Mouse (Mus musculus) megakaryocyte progenitor cell, adult 5-6 weeks (primary cell): Measurements from ENCODE around the gene Zbtb46. TPM values are rescaled to one million over a fixed set of nuclear protein-coding genes. Genes with fewer than 3 reads are reported as not detected.

Source experiments
- ATAC-seq: replicated peaks from 2 replicates; pipeline ENCODE4 v1.8.0; 2016; ENCODE audit warnings: mild to moderate bottlenecking, moderate TSS enrichment, inconsistent platforms; ENCODE audit not compliant: poor library complexity
- total RNA-seq, 2 experiments: library from RNA; stranded (forward) in 1 of 2; stranded (reverse) in 1 of 2; fragments of 157-497, 149-512 nt in 1 of 2; fragments of 200-1000 nt in 1 of 2; gene quantifications; 2 replicates each; pipeline versions ENCODE4 v1.2.3 to v1.2.4; 2015 to 2017

Zbtb46 gene
- total RNA-seq, 2 experiments from 2014 or later: 1.8 to 1.9 TPM

DNA sequence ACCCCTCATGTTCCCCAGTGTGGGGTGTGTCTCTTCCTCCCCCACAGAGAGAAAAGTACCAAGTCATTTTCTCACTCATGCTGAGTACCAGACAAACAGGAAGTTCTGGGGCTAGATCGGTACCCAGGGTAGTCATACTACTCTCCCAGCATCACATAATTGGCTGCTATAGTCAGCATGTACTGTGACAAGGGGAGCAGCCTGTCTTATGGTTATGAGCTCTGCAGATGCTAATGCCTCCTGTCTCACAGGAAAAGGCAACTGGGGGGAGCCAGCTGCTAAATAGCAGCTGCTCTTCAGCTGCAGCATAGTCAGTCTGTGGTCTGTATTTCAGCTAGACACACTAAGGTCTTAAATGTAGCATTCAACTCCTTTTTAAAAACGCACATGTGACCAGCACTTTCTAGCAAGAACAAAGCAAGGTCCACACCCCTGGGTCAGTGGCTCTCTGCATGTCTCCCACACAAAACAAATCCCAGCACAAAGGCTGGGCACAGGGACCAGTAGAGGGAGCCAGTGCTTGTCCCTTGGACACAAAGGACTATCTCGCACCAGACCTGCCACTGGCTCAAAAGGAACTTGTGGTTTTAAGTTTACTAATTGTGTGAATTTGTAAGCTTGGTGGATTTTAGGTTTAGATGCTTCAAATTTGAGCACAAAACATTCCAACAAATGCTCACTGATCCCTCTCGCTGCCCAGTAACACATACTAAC lies 48.3 kb downstream of the Zbtb46 start:
- peak; percentile 97 for ATAC-seq

DNA sequence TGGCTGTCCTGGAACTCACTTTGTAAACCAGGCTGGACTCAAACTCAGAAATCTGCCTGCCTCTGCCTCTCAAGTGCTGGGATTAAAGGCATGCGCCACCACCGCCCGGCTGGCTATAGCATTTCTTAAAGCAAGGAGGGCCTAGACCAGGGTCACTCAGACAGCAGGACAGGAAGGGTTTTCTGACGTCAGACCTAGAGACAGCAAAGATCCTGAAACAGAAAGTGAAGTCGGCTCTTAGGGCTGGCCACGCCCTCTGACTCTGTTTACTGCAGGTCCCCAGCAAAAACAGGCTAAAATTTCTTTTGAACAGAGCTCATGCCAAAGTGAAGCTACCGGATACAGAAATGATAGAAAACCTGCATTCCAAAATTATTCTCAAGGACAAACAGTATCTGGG lies 49.6 kb downstream of the Zbtb46 start:
- ATAC-seq: no peak

DNA sequence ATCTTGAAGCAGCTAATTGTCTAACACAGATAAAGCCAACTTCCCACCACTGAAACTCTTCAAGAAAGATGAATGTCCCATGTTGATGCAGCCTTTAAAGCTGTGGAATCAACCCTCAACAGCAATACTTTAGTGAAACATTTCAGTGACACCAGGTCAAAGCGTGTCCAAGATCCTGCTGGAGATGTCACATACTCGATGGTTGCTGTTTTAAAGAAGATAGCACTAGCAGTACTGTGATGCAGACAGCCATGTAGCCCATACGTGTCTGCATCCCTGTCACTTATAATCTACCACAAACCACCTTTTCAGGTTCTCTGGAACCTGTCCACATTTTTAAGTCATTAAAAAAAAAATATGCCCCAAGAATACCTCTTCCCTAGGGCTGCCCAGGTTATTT lies 55.5 kb downstream of the Zbtb46 start:
- peak; percentile 50 for ATAC-seq

DNA sequence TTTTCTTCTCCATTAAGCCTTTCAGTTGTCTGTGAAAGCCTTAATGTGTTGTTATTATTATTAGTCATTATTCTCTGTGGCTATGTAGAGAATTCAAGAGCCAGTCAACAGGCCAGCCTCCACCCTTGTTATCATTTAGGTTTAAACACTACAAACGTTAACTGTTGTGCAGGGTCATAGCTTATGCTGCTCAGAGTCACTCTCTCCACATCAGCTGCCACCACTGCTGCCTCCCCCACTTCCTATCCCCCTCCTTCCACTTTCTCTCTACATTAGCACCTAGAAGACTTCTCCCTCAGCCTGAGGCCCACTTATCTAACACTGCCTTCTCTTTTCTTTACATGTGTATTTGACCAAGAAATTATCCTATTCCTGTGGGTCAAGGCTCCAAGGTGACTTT lies 57.7 kb downstream of the Zbtb46 start:
- ATAC-seq: peak; percentile 62

DNA sequence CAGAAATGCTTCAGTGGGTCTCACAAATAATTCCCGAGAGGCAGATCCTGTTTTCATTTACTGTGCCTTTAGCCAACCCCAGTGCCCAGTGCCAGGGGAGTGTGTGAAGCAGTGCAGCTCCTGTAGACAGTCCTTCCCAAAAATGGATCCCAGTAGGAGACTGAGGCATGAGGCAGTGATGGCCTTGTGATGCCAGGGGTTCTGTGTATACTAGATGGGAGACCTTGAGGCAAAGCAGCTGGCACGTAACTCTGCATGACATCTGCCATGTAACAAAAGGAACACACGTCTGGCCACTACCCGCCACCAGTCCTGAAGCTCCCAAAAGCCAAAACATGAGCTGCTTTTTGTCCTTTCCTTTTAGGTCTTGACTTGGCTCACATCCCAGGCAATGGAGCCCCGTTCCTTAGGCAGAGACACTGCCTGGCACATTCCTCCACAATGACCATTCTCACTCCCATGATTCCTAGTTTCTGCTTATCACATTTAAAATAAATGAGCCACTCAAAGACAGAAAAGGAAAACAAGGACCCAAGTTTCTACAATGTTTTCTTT lies 61.9 kb downstream of the Zbtb46 start:
- ATAC-seq: no peak

DNA sequence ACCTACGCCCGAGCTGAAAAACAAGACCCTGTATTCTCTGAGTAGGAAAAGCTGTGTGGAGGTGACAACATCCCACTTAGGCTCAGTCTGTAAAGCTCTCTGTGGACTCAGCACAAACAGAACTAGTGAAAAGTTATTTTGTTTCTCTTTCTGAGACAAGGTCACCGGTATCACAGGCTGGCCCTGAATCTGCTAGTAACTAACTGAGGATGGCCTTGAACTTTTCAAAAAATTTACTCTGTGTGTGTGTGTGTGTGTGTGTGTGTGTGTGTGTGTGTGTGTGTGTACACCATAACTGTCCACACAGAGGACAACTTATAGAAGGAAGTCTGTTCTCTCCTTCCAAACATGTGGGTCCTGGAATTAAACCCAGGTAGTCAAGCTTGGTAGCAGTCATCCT lies 65.1 kb downstream of the Zbtb46 start:
- ATAC-seq: no peak

DNA sequence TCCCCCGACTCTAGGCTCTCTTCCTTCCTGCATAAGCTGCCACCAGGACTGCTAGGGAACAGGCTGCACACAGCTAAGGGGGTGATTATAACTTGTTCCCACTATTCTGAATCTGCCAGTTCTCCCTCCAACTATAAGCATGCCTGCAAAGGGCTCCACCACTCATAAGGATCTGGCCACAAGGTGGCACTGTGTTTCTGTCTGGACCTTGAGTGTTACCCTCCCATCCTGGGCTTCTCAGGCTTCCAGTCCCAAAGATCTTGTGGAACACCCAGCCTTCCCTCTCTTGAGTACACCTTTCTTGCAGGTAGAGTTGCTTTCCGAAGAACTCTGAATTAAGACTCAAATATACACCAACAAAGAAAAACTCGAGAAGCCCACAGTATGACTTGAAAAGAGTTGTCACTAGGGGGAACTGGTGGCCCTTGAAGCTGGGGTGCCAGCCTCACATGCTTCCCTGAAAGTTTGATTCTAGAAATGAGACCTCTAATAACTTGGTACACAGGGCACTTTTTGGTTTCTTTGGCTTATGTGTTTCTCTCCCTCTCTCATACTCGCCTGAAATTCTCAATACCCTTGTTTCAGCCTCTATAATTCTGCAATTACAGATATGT lies 66.5 kb downstream of the Zbtb46 start:
- ATAC-seq: peak; percentile 93

DNA sequence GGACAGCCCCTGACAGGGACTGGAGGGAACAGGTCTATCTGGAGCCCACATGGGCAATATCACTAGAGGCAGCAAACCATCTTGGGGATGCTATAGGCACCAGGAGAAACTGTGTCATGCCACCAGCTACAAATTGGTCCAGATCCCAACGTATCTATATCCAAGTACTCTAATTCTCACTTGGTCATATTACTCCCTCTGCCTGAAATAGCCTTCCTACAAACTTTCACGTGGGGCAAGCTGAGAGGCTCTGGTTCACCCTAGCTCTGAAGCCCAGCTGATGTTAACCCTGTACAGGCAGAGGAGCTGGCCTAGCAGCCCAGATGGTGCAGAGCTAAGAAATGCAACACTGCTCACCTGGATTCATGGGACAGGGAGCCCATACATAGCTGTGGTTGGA lies 67.7 kb downstream of the Zbtb46 start:
- no peak for ATAC-seq

DNA sequence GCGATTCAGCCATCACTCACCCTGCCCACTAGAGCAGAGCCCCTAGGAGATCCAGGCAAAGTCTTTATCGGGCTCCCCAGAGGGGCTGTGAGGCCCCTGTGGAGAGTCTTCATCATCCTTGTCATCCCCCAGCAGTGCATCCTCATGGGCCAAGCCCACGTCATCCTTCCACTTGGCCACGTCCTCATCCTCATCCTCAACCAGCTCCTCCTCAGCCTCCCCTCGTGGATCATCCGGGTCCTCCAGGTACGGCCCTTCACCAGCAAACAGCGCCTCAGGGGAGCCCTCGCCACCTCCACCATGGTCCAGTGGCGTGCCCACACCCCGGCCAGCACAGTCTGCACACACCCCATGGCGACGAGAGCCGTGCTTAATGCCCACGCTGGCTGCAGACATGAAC lies 68.2 kb downstream of the Zbtb46 start:
- ATAC-seq: no peak

DNA sequence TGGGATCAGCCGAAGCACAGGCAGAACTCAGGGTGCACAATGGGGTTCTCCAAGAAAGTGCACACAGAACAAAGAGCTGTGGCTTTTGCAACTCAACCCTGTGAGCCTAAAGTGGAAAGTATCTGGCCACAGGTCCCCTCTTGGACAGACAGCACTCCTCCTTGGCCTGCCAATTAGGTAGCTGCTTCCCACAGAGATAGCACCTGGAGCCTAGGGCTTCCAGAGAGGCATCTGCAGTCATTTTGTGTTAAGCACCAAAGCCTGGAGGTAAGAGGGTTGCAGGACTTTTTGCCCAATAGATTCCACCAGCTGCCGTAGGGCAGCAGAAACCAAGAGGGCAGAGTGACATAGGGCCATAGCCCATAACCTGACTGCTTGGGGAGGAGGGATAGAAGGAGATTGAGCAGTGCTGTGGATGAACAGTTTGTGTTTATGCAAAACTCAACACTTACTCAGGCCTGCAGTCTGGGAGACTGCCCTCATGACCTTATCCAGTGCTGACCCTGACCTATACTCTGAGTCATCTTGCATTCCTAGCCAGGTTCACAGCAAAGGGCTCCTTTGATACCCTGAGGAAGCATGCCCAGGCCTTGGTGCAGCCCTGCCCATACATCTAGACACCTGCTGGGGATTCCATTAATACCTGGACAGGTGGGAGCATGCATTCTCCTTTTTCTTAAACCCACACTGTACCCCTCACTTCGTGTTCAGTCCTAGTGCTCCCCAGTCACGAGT lies 68.9 kb downstream of the Zbtb46 start:
- no peak for ATAC-seq

DNA sequence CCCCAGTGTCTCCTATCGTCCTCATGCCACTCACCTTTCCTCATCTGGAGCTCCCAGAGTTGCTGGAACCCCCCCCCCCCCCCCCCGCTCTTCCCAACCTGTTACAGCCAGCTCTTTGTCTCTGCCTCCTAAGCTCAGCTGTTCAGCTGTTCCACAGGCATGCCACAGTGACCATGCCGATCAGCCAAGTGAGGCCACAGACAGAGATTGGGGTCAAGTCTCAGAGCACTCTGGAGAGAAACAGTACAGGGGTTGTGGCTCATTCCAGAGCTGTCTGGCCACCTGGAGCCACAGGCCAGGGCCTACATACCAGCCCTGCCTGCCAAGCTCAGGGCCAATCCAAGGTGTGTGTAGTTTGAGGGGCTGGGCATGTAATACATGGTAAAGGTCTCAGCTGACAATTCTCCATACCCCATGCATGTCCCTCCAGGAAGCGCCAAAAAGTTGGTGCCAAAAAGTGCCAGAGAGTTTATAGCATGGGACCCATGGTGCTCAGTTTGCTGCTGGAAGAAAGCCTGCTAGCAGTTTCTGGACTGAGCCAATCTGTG lies 72.5 kb downstream of the Zbtb46 start:
- no peak for ATAC-seq

DNA sequence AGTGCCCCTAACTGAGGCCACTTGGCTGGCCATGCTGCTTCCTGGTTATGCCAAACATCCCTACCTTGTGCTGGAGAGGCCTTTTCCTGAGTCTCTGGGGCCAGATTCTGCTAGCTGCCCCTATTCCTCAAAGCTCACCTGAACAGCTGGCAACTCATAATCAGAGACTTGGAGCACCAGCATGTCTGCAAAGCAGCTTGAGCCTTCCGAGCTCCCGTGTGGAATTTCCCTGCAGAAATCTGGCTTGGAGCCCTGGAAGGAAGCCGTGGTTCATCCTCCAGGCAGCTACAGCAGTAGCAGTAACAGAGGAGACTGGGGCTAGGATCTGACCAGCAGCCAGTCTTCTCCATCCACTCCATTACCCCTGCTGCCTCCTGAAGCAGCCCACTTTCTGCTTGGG lies 73.3 kb downstream of the Zbtb46 start:
- ATAC-seq: no peak

DNA sequence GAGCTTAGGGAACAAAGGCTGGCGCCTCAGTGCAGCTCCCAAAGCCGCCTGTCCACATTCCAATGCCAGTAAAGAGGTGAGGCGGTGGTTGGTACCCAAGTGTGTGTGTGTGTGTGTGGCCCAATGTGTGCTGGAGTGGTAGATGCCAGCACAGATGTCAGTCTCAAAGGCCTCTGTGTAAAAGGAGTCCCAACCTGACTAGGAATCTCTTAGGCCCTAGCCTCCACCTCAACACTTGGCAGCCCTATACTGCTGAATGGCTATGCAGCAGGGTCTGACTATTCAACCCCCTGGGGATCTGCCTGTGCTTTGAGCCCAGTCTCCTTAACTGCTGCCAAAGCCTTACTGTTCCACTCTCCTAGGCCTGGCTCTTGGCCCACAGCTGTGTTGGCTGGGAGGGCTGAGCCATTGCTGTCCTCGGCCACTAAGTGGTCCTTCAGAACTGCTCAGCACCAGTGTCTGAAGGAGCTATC lies 74.3 kb downstream of the Zbtb46 start:
- no peak for ATAC-seq

DNA sequence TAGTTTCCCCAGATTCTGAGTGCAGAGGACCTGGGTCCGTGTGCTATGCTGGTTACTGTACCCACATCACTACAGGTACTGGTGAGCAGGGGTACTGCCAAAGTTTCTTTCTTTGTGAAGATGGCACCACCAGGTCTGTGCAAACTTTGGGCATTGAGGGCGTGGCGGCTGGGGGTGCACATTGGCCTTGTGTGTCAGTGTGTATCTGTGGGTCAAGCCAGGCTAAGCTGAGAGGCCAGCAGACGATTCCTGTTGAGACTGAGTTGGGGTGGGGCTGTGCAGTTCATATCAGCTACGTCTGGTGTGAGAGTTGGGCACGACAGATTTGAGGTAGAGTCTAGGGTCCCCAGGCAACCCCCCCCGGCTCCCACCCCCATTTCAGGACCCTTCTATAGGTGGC lies 74.8 kb downstream of the Zbtb46 start:
- ATAC-seq: no peak

DNA sequence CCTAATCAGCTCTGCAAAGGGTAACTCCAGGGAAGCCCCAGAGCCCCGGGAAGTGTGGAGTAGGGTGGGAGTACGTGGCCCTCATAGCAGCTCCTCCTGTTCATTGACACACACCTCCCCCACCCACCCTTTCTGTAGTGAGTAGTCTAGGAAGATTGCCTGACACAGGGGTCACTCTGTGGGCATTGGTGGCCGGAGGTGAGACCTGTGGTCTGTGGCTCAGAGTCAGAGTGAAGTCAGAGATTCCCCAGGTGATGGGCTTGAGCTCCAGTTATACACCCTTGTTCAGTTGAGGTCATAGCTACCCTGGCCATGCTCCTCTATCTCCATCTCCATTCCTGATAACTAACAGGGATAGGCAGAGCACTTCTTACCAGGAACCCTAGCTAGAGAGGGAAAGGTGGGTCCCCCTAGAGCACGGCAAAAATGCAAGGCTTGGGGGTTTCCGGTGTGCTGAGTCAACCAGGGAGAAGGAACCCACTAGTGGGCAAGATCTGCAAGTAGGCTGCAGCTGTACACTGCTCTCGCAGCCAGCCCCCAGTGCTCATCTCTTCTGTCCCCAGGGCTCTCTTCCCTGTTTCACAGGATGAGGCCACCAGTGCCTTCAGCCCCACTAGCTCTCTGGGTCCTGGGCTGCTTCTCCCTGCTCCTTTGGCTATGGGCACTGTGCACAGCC lies 77.5 kb downstream of the Zbtb46 start:
- ATAC-seq: no peak

DNA sequence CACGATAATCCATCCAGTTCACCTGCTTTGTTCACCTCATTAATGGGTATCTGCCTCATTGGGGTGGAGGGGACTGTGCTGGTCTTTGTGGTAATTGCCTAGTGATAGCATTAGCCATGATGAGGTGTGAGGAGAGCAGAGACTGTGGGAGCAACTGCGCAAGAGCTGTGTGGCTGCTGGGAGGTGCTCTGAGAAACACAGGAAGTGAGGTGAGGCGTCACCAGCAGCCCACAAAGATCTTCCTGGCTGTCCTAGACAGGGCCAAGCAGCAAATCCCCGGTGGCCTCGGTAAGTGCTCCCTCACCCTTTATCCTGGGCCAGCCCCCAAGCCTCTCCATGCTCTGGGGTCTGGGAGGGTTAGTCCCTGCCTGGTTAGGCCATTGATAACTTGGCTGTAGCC lies 78.1 kb downstream of the Zbtb46 start:
- no peak for ATAC-seq

DNA sequence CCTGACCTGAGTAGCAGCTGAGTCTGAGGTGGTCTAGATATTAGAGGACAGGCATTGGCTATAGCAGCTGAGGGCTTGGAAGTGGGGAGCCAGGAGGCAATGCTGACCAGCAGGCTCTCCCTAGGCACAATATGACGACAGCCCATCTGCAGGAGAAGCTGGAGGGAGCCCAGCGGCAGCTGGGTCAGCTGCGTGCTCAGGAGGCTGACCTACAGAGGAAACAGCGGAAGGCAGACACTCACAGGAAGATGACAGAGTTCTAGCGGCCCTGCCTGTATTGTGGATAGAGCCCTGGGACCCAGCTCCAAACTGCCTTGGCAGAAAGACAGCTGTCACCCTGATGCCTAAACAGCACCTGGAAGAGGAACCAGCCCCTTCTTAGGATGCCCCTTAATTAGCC lies 79.0 kb downstream of the Zbtb46 start:
- no peak for ATAC-seq

DNA sequence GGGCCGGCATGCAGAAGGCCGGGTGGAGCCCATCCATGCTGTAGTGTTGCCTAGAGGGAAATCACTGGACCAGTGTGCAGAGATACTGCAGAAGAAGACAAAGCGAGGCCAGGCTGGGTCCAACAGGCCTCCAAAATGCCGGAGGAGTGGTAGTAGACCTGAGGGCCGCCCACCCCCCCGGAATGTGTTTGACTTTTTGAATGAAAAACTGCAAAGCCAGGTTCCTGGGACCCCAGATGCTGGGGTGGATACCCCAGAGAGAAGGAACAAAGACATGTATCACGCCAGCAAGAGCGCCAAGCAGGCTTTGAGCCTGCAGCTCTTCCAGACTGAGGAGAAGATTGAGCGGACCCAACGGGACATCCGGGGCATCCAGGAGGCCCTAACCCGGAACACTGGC lies 79.4 kb downstream of the Zbtb46 start, which contains the start of gene Lime1:
Lime1 (plus strand) TSS at position 301 of the 400 bp plus-strand sequence.
- ATAC-seq: no peak

DNA sequence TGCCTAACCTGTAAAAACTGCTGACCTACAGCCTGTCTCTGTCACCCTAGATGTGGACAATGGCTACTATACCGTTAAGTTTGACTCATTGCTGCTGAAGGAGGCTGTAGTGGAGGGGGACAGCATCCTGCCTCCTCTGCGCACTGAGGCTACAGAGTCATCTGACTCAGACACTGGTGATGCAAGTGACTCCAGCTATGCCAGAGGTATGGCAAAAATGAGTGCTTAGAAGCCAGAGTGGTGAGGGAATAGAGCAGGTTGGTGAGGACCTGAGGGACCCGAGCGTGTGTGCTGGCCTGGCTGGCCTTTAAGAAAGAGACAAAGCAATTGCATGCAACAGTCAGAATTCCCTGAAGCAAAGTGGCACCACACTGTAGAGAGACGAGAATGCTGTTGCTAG lies 80.5 kb downstream of the Zbtb46 start:
- ATAC-seq: no peak

DNA sequence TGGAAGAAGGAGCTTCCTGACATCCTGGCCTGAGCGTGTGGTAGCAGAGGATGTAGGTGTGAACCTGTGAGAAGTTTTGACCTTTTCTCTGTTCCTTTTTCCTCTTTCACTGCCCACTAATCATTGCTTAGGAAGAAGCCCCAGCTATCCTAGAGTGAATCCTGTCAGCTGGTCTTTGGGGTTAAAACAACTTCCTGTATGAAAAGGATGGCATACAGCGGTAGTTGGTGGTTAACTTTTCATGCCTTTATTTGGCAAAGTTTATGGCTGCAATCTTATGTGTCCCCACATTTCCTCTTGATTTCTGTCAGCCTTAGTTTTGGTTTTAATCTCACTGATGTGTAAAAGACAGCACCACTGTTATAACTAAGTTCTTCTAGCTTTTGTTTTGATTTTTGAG lies 82.0 kb downstream of the Zbtb46 start:
- peak; percentile 56 for ATAC-seq

DNA sequence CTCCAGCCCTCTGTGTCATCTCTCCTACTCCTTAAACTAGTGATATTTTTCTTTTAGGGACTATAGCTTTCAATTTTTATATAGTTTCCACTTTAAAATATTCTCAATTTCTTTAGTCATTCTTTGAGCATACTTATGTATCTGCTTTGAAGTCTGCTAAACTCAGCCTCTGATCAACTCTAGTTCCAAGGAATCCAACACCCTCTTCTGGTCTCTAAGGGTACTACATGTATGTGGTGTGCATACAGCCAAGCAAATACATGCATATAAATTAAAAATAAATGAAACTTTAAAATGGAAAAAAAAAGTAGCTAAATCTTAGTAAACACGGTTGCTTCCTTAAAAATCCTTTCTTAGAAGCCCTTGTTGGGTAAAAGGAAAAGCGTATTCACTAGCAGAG lies 83.4 kb downstream of the Zbtb46 start:
- ATAC-seq: peak; percentile 68
